Mouse (Mus musculus) forelimb bud, embryonic 11.5 days (tissue): ENCODE measurements around the gene Anks1b.

Source experiments
- DNase-seq: peaks from one replicate; pipeline ENCODE4 v3.0.0-alpha.2; 2012; ENCODE audit warnings: low read depth, low spot score

The Anks1b gene

DNA sequence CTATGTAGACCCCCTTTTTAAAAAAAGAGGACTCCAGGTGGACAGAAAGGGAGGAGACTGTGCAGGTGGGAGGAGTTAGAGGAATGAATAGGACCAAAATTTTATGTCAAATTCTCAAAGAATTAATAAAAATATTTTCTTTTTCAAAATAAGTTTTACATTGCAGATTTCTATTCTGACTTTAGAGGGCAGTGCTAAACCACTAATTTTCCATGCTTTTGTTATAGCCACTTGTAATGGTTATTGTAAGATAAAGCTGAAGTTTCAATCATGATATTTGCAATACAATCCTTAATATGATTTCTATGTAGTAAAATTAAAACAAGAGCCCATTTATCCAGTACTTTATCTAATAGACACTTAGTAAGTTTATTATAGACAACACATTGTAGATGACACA lies 278.2 kb downstream of the Anks1b start:
- DNase-seq = no peak

GRCm38 (mm10) chr10:90169941-90170580 lies 296.8 kb downstream of the Anks1b start:
- no peak for DNase-seq

- DNase-seq = no peak
Observed at GRCm38 (mm10) chr10:90190366-90190765, 317.1 kb downstream of the Anks1b start.

DNA sequence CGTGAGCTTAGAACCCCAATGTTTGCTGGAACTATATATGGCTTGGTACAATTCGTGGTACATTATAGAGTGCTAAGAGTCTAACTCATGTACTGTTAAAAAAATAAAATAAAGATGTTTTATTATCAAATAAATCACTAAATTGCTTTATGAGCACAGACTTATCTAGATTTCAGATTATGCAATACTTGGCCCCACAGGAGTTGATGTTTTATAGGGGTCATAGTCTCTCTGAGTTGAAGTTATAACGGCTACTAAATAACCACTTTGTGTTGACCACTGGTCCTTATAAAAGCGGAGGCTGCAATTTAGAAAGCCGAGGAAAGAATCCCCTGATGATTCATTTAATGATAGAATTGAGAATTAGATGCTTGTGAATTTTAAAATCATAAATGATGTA lies 323.6 kb downstream of the Anks1b start:
- no peak for DNase-seq

- no peak for DNase-seq
Observed at GRCm38 (mm10) chr10:90210044-90210443, 336.7 kb downstream of the Anks1b start.

GRCm38 (mm10) chr10:90220470-90220869 lies 347.2 kb downstream of the Anks1b start:
- no peak for DNase-seq

- DNase-seq = no peak
Observed at GRCm38 (mm10) chr10:90222793-90223495, 349.6 kb downstream of the Anks1b start.

DNA sequence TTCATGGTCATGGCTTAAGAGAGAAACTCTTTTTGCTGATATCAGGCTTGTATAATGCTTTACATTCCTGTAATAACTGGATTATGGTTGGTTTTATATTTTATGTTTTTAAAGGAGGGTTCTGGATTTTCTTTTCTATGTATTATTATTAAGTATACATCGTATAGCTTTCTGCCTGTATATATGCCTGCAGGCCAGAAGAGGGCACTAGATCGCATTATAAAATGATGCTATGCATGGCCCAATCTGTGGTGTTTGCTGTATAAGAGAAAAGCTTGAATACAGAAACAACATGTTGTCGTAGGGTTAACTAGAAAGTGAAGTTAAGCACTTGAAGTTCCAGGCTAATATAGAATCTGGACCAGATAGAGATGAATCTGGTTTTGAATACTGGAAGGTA lies 362.0 kb downstream of the Anks1b start:
- DNase-seq = no peak

DNA sequence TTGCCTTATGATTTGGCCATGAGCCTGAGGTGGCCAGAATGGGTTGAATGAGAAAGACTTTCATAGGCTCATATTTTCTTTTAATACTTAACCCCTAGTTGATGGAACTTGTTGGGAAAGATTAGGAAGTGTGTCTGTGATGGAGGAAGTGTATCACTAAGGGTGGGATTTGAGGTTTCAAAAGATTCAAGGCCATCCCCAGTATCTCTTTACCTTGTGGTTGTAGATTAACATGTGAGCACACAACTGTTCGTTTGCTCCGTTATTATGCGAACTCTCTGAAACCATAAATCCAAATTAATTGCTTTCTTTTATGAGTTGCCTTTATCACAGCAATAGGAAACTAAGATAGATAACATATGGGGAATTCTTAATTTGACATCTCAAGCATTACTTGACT lies 364.0 kb downstream of the Anks1b start:
- DNase-seq = no peak

DNA sequence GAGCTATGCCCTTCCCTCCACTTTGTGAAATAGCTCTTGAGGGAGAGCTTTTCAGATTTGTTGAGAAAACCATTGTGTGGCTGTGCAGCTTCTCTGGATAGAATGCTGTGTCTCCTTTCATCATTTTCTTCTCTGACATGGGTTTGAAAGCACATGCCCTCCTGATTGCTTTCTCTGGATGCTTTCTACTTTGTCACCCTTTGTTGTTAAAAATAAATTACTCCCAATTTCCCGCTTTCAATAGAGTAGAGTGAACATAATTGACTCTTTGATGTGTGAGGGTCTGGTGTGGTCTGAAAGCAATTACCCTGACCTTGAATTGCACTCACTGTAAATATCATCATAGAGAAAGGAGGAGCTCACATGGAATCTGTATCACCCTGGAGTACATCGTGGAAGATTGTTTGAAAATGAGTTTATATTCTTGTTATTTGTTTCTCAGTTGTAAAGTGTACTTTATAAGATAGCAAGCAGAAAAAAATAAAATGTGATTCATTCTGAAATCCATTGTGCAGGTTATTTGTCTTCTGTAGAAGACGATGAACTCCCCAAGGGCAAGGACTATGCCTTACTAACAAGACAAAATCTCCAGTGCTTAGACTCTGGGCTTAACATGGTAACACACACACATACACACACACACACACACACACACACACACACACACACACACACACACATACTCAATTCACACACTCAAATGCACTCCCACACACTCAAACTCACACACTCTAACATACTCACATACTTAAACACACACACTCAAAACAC lies 385.8 kb downstream of the Anks1b start:
- DNase-seq = no peak

- DNase-seq = no peak
Observed at GRCm38 (mm10) chr10:90271321-90271720, 398.0 kb downstream of the Anks1b start.

- DNase-seq = no peak
Observed at GRCm38 (mm10) chr10:90273311-90273710, 400.0 kb downstream of the Anks1b start.

- no peak for DNase-seq
Observed at GRCm38 (mm10) chr10:90286589-90286988, 413.3 kb downstream of the Anks1b start.

DNA sequence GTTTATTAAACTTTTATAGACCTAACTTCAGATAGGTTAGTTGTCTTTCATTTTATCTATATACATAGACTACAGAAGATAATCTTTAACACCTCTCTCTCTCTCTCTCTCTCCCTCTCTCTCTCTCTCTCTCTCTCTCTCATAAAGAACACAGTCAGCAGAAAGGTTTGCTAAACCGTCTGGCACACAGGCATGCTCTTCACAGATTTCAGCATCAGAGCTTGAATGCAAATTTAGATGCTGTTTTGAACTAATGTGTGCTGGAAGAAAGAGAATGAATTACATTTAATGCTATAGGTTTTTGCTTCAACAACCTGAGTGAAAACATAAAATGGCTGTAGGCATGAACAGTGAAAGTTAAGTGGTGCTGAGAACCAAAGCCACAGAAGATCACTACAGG lies 429.9 kb downstream of the Anks1b start:
- DNase-seq = no peak

DNA sequence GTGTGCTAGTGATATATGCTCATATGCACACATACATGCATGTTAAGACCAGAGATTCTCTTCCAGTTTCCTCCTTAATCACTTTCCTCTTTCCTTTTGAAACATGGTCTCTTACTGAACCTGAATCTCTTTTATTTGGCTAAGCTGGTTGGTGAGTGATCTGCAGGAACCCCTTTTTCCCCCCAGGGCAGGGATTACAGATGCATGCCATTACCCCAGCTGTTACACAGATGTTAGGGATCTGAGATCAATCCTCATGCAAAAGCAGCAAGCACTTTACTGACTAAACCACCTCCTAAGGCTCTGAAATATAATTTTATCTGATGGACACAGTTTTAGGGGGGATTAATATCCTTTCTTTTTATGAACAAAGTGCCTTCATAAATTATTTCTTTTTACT lies 432.8 kb downstream of the Anks1b start:
- DNase-seq = peak; percentile 64

DNA sequence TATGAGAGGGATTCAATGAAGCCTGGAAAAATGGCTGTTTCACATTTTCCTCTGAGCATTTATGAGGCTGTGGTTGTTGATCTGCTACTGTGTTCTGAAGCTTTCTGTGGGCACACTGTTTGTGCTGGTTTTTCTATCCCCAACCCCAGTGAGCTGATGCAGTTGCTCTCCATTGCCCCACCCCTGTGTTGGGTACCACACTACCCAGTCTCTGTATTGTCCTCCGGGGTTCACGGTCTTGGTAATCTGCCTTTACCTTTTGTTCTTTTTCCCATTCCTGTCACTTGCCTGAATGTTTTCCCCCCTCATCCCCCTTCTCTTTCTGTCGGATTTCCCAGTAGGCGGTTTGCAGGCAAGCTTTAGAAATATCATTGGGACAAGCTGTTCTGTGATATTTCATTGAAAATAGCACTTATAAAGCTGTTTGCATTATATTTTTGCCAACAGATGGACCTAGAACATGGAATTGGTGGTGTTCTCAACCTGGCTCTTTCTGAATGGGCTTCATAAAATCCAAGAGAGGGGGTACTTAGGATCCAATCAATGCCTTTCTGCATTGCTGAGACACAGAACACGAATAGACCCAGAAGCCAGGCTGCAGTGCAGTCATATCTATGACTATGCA lies 434.7 kb downstream of the Anks1b start:
- DNase-seq = no peak

DNA sequence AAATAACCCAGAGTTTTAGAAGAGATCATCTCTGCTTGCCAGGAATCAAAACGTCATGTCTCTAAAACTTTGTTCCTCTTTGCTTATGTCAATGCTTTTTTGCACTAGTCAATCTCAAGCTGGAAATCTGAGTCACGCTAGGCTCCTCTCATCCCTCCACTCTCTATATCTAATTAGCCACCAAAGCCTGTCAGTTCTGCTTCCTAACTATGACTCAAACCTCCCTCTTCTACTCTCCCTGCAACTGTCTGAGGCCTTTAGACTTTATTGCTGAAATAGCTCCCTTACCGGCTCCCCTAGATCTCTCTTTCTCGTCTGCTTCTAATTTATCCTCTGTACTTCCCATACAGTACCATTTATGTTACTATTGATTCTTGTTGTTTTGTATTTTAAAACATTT lies 456.5 kb downstream of the Anks1b start:
- DNase-seq = no peak

GRCm38 (mm10) chr10:90345394-90345793 lies 472.1 kb downstream of the Anks1b start:
- DNase-seq = no peak

DNA sequence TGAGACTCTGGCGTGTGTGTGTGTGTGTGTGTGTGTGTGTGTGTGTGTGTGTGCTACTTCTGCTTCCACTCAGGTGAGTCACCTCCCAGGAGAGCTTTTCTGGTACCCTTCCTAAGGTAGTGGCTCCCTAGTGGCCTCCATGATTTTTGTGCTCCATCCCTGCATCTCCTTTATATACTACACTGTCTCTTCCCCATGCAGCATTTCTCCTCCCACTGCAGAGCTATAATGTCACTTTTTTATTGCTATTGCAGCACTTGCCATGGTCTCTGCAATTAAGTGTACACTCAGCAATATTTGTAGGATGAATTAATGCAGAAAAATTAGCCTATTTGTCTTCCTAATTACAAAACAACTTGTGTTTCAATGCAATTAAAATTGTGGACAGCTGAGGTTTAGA lies 482.9 kb downstream of the Anks1b start:
- no peak for DNase-seq

GRCm38 (mm10) chr10:90357169-90357907 lies 484.0 kb downstream of the Anks1b start:
- DNase-seq = no peak

GRCm38 (mm10) chr10:90369015-90369414 lies 495.7 kb downstream of the Anks1b start:
- DNase-seq = no peak

- DNase-seq = no peak
Observed at GRCm38 (mm10) chr10:90370751-90371150, 497.4 kb downstream of the Anks1b start.
